Mouse (Mus musculus): ENCODE data around the gene Stac2. TPM values are rescaled to one million over a fixed set of nuclear protein-coding genes. Genes with fewer than 3 reads are reported as not detected.

The Stac2 gene
- polyA plus RNA-seq, 1 experiment = 34.6 TPM

- Histone ChIP-seq H3K36me3 (ENCODE audit: control insufficient read depth, insufficient read depth) (peaks cover 56% of the 10 kb centered on the region), H3K79me3 (ENCODE audit: low read depth) (no peaks in the 10 kb centered on the region), H3K4me3 (ENCODE audit: insufficient read depth, poor library complexity, severe bottlenecking) (no peak overlapping the region), H3ac (ENCODE audit: control insufficient read depth, insufficient read length, low read depth) (no peak overlapping the region), H3K79me2 (ENCODE audit: control insufficient read depth, insufficient read depth) (peaks cover 1% of the 10 kb centered on the region), H3K27me3 (ENCODE audit: control insufficient read depth, insufficient read depth, insufficient read length) (no peaks in the 10 kb centered on the region)
- TF ChIP-seq MAX (IDR thresholded peaks at IDR 0.05) = no peak
Observed at GRCm38 (mm10) chr11:98034840-98035239, 18.4 kb downstream of the Stac2 start.

- Histone ChIP-seq H3K79me2 (ENCODE audit: control insufficient read depth, insufficient read depth) (peaks cover 9% of the 10 kb centered on the region), H3ac (ENCODE audit: control insufficient read depth, insufficient read length, low read depth) (peak overlapping the region; percentile 13), H3K27me3 (ENCODE audit: control insufficient read depth, insufficient read depth, insufficient read length) (no peaks in the 10 kb centered on the region), H3K36me3 (ENCODE audit: control insufficient read depth, insufficient read depth) (peaks cover 56% of the 10 kb centered on the region), H3K79me3 (ENCODE audit: low read depth) (peaks cover 4% of the 10 kb centered on the region), H3K4me3 (ENCODE audit: insufficient read depth, poor library complexity, severe bottlenecking) (no peak overlapping the region)
- TF ChIP-seq CEBPB (IDR thresholded peaks at IDR 0.05; ENCODE audit: low read depth) = no peak
- TF ChIP-seq MAX (IDR thresholded peaks at IDR 0.05) = no peak
- TF ChIP-seq USF1 (IDR thresholded peaks at IDR 0.05; ENCODE audit: low read depth) = no peak
- peak; percentile 18 for TF ChIP-seq MYOD1 (IDR thresholded peaks at IDR 0.05; ENCODE audit: control insufficient read depth, insufficient read length, low read depth)
- no peak for TF ChIP-seq FOSL1 (IDR thresholded peaks at IDR 0.05; ENCODE audit: insufficient read depth, low read length, poor library complexity, severe bottlenecking)
Observed at GRCm38 (mm10) chr11:98034061-98034460, 19.2 kb downstream of the Stac2 start.

- Histone ChIP-seq H3K4me3 (ENCODE audit: insufficient read depth, poor library complexity, severe bottlenecking) (no peak overlapping the region), H3K79me3 (ENCODE audit: low read depth) (peaks cover 25% of the 10 kb centered on the region), H3K79me2 (ENCODE audit: control insufficient read depth, insufficient read depth) (peaks cover 33% of the 10 kb centered on the region), H3ac (ENCODE audit: control insufficient read depth, insufficient read length, low read depth) (no peak overlapping the region), H3K36me3 (ENCODE audit: control insufficient read depth, insufficient read depth) (peaks cover 51% of the 10 kb centered on the region), H3K27me3 (ENCODE audit: control insufficient read depth, insufficient read depth, insufficient read length) (no peaks in the 10 kb centered on the region)
- TF ChIP-seq MYOG (IDR thresholded peaks at IDR 0.05; ENCODE audit: control insufficient read depth, extremely low read depth, insufficient read length) (no peak), CTCF (IDR thresholded peaks at IDR 0.05; ENCODE audit: control insufficient read depth, insufficient read depth, insufficient read length) (peak; percentile 71)
Observed at GRCm38 (mm10) chr11:98031443-98031770, 21.9 kb downstream of the Stac2 start.

GRCm38 (mm10) chr11:98030701-98031442 is 22.4 kb downstream of the Stac2 start:
- TF ChIP-seq FOSL1 (IDR thresholded peaks at IDR 0.05; ENCODE audit: insufficient read depth, low read length, poor library complexity, severe bottlenecking) (no peak), MYOG (IDR thresholded peaks at IDR 0.05; ENCODE audit: control insufficient read depth, extremely low read depth, insufficient read length) (no peak), MYOD1 (IDR thresholded peaks at IDR 0.05; ENCODE audit: control insufficient read depth, insufficient read length, low read depth) (no peak), USF1 (IDR thresholded peaks at IDR 0.05; ENCODE audit: low read depth) (no peak), CTCF (IDR thresholded peaks at IDR 0.05; ENCODE audit: control insufficient read depth, insufficient read depth, insufficient read length) (no peak), MAX (IDR thresholded peaks at IDR 0.05) (no peak), CEBPB (IDR thresholded peaks at IDR 0.05; ENCODE audit: low read depth) (no peak)
- H3K27me3 ChIP-seq (ENCODE audit: control insufficient read depth, insufficient read depth, insufficient read length) = no peaks in the 10 kb centered on the region
- peaks cover 33% of the 10 kb centered on the region for H3K79me2 ChIP-seq (ENCODE audit: control insufficient read depth, insufficient read depth)
- H3K36me3 ChIP-seq (ENCODE audit: control insufficient read depth, insufficient read depth) = peaks cover 51% of the 10 kb centered on the region
- H3K4me3 ChIP-seq (ENCODE audit: insufficient read depth, poor library complexity, severe bottlenecking) = no peak overlapping the region
- H3ac ChIP-seq (ENCODE audit: control insufficient read depth, insufficient read length, low read depth) = no peak overlapping the region
- peaks cover 25% of the 10 kb centered on the region for H3K79me3 ChIP-seq (ENCODE audit: low read depth)

- TF ChIP-seq CEBPB (IDR thresholded peaks at IDR 0.05; ENCODE audit: low read depth) (no peak), MAX (IDR thresholded peaks at IDR 0.05) (no peak), MYOD1 (IDR thresholded peaks at IDR 0.05; ENCODE audit: control insufficient read depth, insufficient read length, low read depth) (no peak), MYOG (IDR thresholded peaks at IDR 0.05; ENCODE audit: control insufficient read depth, extremely low read depth, insufficient read length) (no peak), FOSL1 (IDR thresholded peaks at IDR 0.05; ENCODE audit: insufficient read depth, low read length, poor library complexity, severe bottlenecking) (no peak), CTCF (IDR thresholded peaks at IDR 0.05; ENCODE audit: control insufficient read depth, insufficient read depth, insufficient read length) (no peak), USF1 (IDR thresholded peaks at IDR 0.05; ENCODE audit: low read depth) (no peak)
- H3K79me3 ChIP-seq (ENCODE audit: low read depth) = peaks cover 25% of the 10 kb centered on the region
Observed at GRCm38 (mm10) chr11:98027785-98028184, 25.5 kb downstream of the Stac2 start.

GRCm38 (mm10) chr11:98027297-98027688 is 26.0 kb downstream of the Stac2 start:
- peak overlapping the region; percentile 100 for H3K4me3 ChIP-seq (ENCODE audit: insufficient read depth, poor library complexity, severe bottlenecking)
- peaks cover 43% of the 10 kb centered on the region for H3K36me3 ChIP-seq (ENCODE audit: control insufficient read depth, insufficient read depth)
- peaks cover 25% of the 10 kb centered on the region for H3K79me3 ChIP-seq (ENCODE audit: low read depth)
- no peak for TF ChIP-seq MYOG (IDR thresholded peaks at IDR 0.05; ENCODE audit: control insufficient read depth, extremely low read depth, insufficient read length)
- TF ChIP-seq MYOD1 (IDR thresholded peaks at IDR 0.05; ENCODE audit: control insufficient read depth, insufficient read length, low read depth) = no peak
- TF ChIP-seq USF1 (IDR thresholded peaks at IDR 0.05; ENCODE audit: low read depth) = no peak
- TF ChIP-seq CTCF (IDR thresholded peaks at IDR 0.05; ENCODE audit: control insufficient read depth, insufficient read depth, insufficient read length) = no peak
- no peak for TF ChIP-seq CEBPB (IDR thresholded peaks at IDR 0.05; ENCODE audit: low read depth)
- H3K79me2 ChIP-seq (ENCODE audit: control insufficient read depth, insufficient read depth) = peaks cover 33% of the 10 kb centered on the region
- H3ac ChIP-seq (ENCODE audit: control insufficient read depth, insufficient read length, low read depth) = peak overlapping the region; percentile 98
- H3K27me3 ChIP-seq (ENCODE audit: control insufficient read depth, insufficient read depth, insufficient read length) = no peaks in the 10 kb centered on the region

More at GRCm38 (mm10) chr11:98027785-98028184, 25.5 kb downstream of the Stac2 start:
- Histone ChIP-seq H3K27me3 (ENCODE audit: control insufficient read depth, insufficient read depth, insufficient read length) (no peaks in the 10 kb centered on the region), H3K79me2 (ENCODE audit: control insufficient read depth, insufficient read depth) (peaks cover 33% of the 10 kb centered on the region), H3ac (ENCODE audit: control insufficient read depth, insufficient read length, low read depth) (peak overlapping the region; percentile 98), H3K4me3 (ENCODE audit: insufficient read depth, poor library complexity, severe bottlenecking) (peak overlapping the region; percentile 100), H3K36me3 (ENCODE audit: control insufficient read depth, insufficient read depth) (peaks cover 43% of the 10 kb centered on the region)
